Mouse (Mus musculus) thymus, postnatal 25 days (tissue): Measurements from ENCODE around the gene Gm5737.

Experiments
- DNase-seq: peaks from one replicate; pipeline ENCODE4 v3.0.0; 2022

The Gm5737 gene

GRCm38 (mm10) chr7:120811834-120812415 lies at the start of gene Gm5737:
TSS of gene Gm5737 (plus strand) at chr7:120812365.
- no peak for DNase-seq

- no peak for DNase-seq
Measured at GRCm38 (mm10) chr7:120767369-120767768, 44.8 kb upstream of the Gm5737 start.

GRCm38 (mm10) chr7:120771389-120771788 lies 40.8 kb upstream of the Gm5737 start:
- no peak for DNase-seq

DNA sequence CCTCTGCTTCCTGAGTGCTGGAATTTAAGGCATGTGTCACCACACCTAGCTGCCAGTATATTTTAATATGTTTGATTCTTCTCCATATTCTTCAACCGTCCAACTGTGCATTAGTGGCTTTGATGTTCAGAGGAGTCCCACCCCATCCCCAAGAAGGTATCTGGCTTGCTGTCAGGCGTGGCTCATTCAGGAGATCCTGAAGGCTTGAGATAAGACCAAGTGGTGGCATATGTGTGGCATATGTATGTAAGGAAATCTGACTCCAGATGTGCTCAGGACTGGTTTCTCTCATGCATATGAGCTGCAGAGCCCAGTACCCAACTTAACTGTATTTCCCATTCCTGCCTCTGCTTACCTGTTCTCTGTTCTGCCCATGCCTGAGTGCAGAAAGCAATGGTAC lies 34.2 kb upstream of the Gm5737 start:
- DNase-seq, result no peak

- no peak for DNase-seq
Measured at GRCm38 (mm10) chr7:120795544-120795943, 16.6 kb upstream of the Gm5737 start.

DNA sequence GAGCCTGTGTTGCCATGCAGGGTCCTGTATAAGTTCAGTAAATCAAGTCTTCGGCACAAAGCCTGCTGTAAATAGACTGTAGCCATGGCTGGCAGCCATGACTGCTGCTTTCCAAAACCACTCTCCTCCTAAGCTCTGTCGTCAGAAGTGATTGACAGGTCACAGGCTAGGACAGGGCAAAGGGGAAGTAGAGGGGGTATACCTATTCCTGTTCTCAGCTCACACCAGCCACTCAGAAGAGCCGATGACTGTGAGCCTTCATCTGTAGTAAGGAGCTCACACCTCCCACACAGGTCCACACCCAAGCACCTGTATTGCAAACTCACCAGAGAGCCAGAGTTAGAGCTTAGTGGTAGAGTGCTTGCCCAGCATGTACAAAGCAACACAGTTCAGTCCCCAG lies 15.8 kb upstream of the Gm5737 start:
- no peak for DNase-seq

GRCm38 (mm10) chr7:120803268-120803667 lies 8.9 kb upstream of the Gm5737 start:
- DNase-seq, result no peak

- no peak for DNase-seq
Measured at GRCm38 (mm10) chr7:120809705-120810104, 2.5 kb upstream of the Gm5737 start.

DNA sequence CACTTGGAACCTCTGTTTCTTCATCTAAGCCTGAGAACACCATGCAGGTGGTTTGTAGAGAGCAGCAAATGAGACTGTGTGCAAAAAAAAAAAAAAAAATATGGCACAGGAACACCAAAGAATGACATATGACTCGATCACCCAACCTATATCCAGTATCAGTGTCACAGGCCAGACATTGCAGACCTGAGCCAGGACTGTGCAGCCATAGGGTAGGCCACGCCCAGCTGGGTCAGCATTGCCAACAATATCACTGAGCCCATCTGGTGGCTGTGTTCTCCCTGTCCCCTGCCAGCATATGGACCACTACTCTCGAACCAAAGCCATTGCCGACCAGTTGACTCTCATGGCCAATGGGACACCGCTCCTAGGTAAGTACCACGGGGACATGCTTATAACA lies 5.4 kb downstream of the Gm5737 start:
- DNase-seq, result no peak

DNA sequence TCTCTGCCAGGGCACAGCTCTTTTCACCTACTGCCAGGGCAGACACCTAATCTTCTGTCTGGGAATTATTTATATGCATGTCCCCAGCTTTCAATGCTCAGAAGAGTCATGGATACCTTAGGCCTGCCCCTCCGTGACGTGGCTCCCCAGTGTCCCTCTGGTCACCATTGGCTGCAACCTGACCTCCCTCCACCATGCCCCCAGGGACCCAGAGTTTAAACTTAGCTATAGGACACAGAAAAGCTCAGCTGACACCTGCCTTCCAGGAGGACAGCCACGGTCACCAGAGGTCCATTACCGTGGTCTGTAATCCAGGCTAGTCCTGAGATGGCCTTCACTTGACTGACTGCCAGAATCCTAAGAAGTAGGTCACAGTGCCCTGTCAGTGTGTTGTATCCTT lies 7.2 kb downstream of the Gm5737 start:
- DNase-seq, result no peak

GRCm38 (mm10) chr7:120823248-120823647 lies 11.1 kb downstream of the Gm5737 start:
- DNase-seq, result peak; percentile 62

GRCm38 (mm10) chr7:120825097-120825496 lies 12.9 kb downstream of the Gm5737 start:
- no peak for DNase-seq

GRCm38 (mm10) chr7:120826408-120826807 lies 14.2 kb downstream of the Gm5737 start:
- DNase-seq, result peak; percentile 35

- DNase-seq, result peak; percentile 61
Measured at GRCm38 (mm10) chr7:120830431-120831381, 18.5 kb downstream of the Gm5737 start.

- DNase-seq, result no peak
Measured at GRCm38 (mm10) chr7:120834426-120834825, 22.3 kb downstream of the Gm5737 start.

GRCm38 (mm10) chr7:120834863-120835372 lies 22.8 kb downstream of the Gm5737 start:
- DNase-seq, result peak; percentile 77

DNA sequence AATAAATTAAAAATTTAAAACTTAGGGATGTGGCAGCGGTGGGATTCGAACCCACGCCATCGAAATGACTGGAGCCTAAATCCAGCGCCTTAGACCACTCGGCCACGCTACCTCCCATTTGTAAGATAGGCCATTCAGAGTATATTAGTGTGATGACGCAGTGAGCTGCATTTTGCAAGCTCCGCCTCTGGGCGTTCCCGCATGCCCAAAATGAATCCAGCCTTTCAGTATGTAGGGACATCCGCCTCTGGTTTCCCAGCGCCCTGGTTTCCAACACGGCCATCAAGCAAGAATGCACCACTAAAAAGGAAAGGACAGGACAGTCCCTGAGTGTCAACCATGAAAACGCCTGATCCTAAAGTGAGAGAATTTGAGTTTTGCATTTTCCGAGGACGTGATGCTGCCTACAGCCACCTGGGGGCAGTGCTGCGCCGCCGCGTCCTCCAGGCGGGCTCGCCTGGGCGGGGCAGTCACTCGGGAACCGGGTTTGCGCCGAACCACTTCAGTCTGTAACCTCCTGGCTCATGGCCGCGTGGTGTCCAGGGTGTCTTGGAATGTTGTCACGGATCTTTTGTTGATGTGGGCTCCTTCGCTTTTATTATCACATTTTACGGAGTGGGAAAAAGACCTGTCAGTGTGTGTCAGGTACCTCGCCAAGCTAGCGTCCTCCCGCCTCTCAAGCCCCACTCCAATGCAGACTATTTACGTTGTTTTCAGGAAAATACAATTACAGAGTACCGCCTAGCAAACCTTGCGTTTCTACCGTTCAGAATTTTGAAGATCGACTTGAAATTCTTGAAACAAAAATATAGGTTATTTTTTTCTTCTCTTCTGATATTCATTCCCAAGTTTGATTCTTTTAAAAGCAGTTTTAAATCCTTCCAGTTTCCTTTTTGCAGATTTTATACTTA lies 23.5 kb downstream of the Gm5737 start:
- peak; percentile 96 for DNase-seq

- DNase-seq, result no peak
Measured at GRCm38 (mm10) chr7:120836361-120836760, 24.2 kb downstream of the Gm5737 start.

- DNase-seq, result no peak
Measured at GRCm38 (mm10) chr7:120838436-120839160, 26.4 kb downstream of the Gm5737 start.

- DNase-seq, result no peak
Measured at GRCm38 (mm10) chr7:120839786-120840185, 27.6 kb downstream of the Gm5737 start.

DNA sequence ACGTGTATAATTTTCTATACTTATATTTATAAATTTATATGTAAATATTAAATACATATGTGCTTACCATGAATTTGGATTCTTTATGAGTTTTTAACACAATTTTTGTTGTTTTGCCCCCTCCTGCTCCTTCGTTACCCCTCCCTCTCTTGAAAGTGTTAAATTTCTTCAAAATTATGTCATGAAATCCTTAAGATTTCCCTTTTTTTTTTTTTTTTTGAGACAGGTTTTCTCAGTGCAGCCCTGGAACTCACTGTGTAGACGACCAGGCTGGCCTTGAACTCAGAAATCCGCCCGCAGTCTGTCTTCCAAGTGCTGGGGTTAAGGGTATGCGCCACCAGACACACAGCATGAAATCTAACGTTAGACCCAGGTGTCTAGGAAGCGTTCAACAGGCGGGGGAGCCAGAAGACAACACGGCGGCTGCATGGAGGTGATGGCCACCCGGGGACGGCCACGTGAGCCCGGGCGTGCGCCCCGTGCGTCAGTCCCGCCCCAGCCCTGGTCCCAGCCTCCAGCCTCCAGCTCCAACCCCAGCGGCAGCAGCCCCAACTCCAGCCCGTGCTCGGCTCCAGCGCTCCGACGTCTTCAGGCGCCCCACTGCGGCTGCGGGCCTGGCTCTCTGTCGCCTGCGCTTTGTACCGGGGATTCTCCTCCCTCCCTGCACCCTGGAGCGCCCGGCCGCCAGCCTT lies 30.3 kb downstream of the Gm5737 start, which contains the start of gene Eef2k:
TSS of gene Eef2k (plus strand) at position 487 of the 692 bp plus-strand sequence.
- DNase-seq, result peak; percentile 89
